In genomic region chr17:56305156-56305555, GRCm38 (mm10) we compare ENCODE assay signal across 10 mouse cellular contexts. TPM values are rescaled to one million over a fixed set of nuclear protein-coding genes. Genes with fewer than 3 reads are reported as not detected.
DNase-seq lines count a peak whose midpoint lies in the region; ATAC-seq and TF ChIP-seq lines count a peak whose summit lies in the region.
"Had no signal": no experiment of that assay in that cellular context is flagged by ENCODE, and none has a peak within 500 bp of the region (broad histone marks: within the 10 kb centered on the region; RNA-seq: fewer than 3 reads in every experiment).

No protein-coding gene starts in this region.

- H3K27ac ChIP-seq in kidney, embryonic 16.5 days (ENCODE audit: low read length) = peak overlapping the region; percentile 2; the same call in 1 of the 2 replicates
- H3K27ac ChIP-seq in bone marrow macrophage, adult 2 months (ENCODE audit: insufficient read depth, low read depth, low read length) = no peak overlapping the region
- no peak overlapping the region for H3K27ac ChIP-seq in hindbrain, embryonic 13.5 days
- peak overlapping the region; percentile 54; the same call in 1 of the 2 replicates for H3K27ac ChIP-seq in midbrain, embryonic 12.5 days (replicated peaks)
- H3K27ac ChIP-seq in cerebellum, adult 2 months (ENCODE audit: insufficient read depth, low read length) = no peak overlapping the region

- no peak for ATAC-seq in kidney, embryonic 16.5 days (ENCODE audit: low FRiP score, low TSS enrichment)
- ATAC-seq in hindbrain, embryonic 13.5 days (ENCODE audit: low FRiP score) = no peak
- ATAC-seq in midbrain, embryonic 12.5 days (ENCODE audit: low FRiP score, low read depth) = no peak

- 28% methylated on average over 9 of the region's 9 CpGs for WGBS in kidney, embryonic 16.5 days
- WGBS in hindbrain, embryonic 13.5 days = 31% methylated on average over 9 of the region's 9 CpGs
- WGBS in midbrain, embryonic 12.5 days = 26% methylated on average over 9 of the region's 9 CpGs
- 33% methylated on average over 9 of the region's 9 CpGs for WGBS in cerebellum, adult 2 months

- DNase-seq in kidney, adult 18-20 months = no peak
- no peak for DNase-seq in left cerebral cortex, adult 9 months (ENCODE audit: low spot score in 2 of 2)
- DNase-seq in cerebellum, adult 2 months = no peak
- DNase-seq in adrenal gland, adult 18-20 months (ENCODE audit: low spot score in 2 of 2) = no peak

- TF ChIP-seq POLR2A in bone marrow macrophage, adult 2 months (IDR thresholded peaks at IDR 0.05; ENCODE audit: borderline replicate concordance, low read depth, low read length) = no peak
- TF ChIP-seq POLR2A in cerebellum, adult 2 months (IDR thresholded peaks at IDR 0.05; ENCODE audit: borderline replicate concordance, insufficient read depth, low read length) = no peak

- H3K4me2 ChIP-seq in kidney, embryonic 16.5 days (replicated peaks; ENCODE audit: low read depth, low read length) = peak overlapping the region; percentile 98
- peak overlapping the region; percentile 87 for H3K4me2 ChIP-seq in hindbrain, embryonic 13.5 days
- peak overlapping the region; percentile 93 for H3K4me2 ChIP-seq in midbrain, embryonic 12.5 days (replicated peaks)

- no peak for TF ChIP-seq CTCF in bone marrow macrophage, adult 2 months (IDR thresholded peaks at IDR 0.05; ENCODE audit: low read depth, low read length)
- no peak for TF ChIP-seq CTCF in cerebellum, adult 2 months (IDR thresholded peaks at IDR 0.05; ENCODE audit: borderline replicate concordance, insufficient read depth, low read depth, low read length)

- peak overlapping the region; percentile 78 for H3K9ac ChIP-seq in kidney, embryonic 16.5 days (replicated peaks; ENCODE audit: low read length)
- H3K9ac ChIP-seq in hindbrain, embryonic 13.5 days = peak overlapping the region; percentile 74
- H3K9ac ChIP-seq in midbrain, embryonic 12.5 days (replicated peaks) = peak overlapping the region; percentile 72

- H3K4me3 ChIP-seq in kidney, embryonic 16.5 days (ENCODE audit: low read length) = peak overlapping the region; percentile 74
- peak overlapping the region; percentile 85; the same call in 1 of the 2 replicates for H3K4me3 ChIP-seq in bone marrow macrophage, adult 2 months (ENCODE audit: insufficient read depth, low read length)
- H3K4me3 ChIP-seq in hindbrain, embryonic 13.5 days = peak overlapping the region; percentile 74
- H3K4me3 ChIP-seq in midbrain, embryonic 12.5 days = peak overlapping the region; percentile 85
- no peak overlapping the region for H3K4me3 ChIP-seq in cerebellum, adult 2 months (replicated peaks; ENCODE audit: insufficient read depth, low read depth, low read length)

- H3K36me3 ChIP-seq in kidney, embryonic 16.5 days (ENCODE audit: insufficient read depth, low read length) = peaks cover 37% of the 10 kb centered on the region
- peaks cover 7% of the 10 kb centered on the region; the same call in 1 of the 2 replicates for H3K36me3 ChIP-seq in hindbrain, embryonic 13.5 days
- H3K36me3 ChIP-seq in midbrain, embryonic 12.5 days = peaks cover 38% of the 10 kb centered on the region

- H3K9me3 ChIP-seq in kidney, embryonic 16.5 days (ENCODE audit: low read length) = no peaks in the 10 kb centered on the region
- H3K9me3 ChIP-seq in hindbrain, embryonic 13.5 days = no peaks in the 10 kb centered on the region
- no peaks in the 10 kb centered on the region for H3K9me3 ChIP-seq in midbrain, embryonic 12.5 days

- no peaks in the 10 kb centered on the region for H3K27me3 ChIP-seq in kidney, embryonic 16.5 days (ENCODE audit: insufficient read depth, low read length)
- peaks cover 7% of the 10 kb centered on the region; the same call in 1 of the 2 replicates for H3K27me3 ChIP-seq in hindbrain, embryonic 13.5 days
- no peaks in the 10 kb centered on the region for H3K27me3 ChIP-seq in midbrain, embryonic 12.5 days
- no peaks in the 10 kb centered on the region for H3K27me3 ChIP-seq in cerebellum, adult 2 months (ENCODE audit: control insufficient read depth, insufficient read depth, low read length)

- peaks cover 53% of the 10 kb centered on the region for H3K4me1 ChIP-seq in kidney, embryonic 16.5 days (ENCODE audit: insufficient read depth, low read length)
- peaks cover 6% of the 10 kb centered on the region for H3K4me1 ChIP-seq in bone marrow macrophage, adult 2 months (ENCODE audit: control insufficient read depth, insufficient read depth, low read length)
- peaks cover 39% of the 10 kb centered on the region for H3K4me1 ChIP-seq in hindbrain, embryonic 13.5 days (replicated peaks)
- H3K4me1 ChIP-seq in midbrain, embryonic 12.5 days = peaks cover 49% of the 10 kb centered on the region
- H3K4me1 ChIP-seq in cerebellum, adult 2 months (ENCODE audit: control insufficient read depth, insufficient read depth, low read length) = no peaks in the 10 kb centered on the region

RNA-seq across cellular contexts. Expression of gene Uhrf1, which starts 2.0 kb away (rescaled TPM):
- 170 and 179 TPM in 2 replicates for polyA plus RNA-seq in kidney, embryonic 16.5 days (2015; fragmentation: Nextera tagmentation; extraction: Ambion mirVana)
- polyA plus RNA-seq in bone marrow macrophage, adult 2 months (2012; ENCODE audit: insufficient read depth, insufficient read length, missing spikeins) = 23.9 and 29.3 TPM in 2 replicates
- polyA plus RNA-seq in hindbrain, embryonic 13.5 days (2015; fragmentation: Nextera tagmentation; extraction: Ambion mirVana) = 27.1 and 29.6 TPM in 2 replicates
- polyA plus RNA-seq in midbrain, embryonic 12.5 days (2016; fragmentation: Nextera tagmentation; extraction: Ambion mirVana) = 161 and 166 TPM in 2 replicates
- polyA plus RNA-seq in cerebellum, adult 2 months (2012; rRNA removed) = 0.65 and 0.71 TPM in 2 replicates
- 1 to 10 TPM; 1.8 to 3.1 TPM for total RNA-seq in adrenal gland, adult 18-20 months (2021)

RNA-seq across cellular contexts. Expression of gene Arrdc5, which starts 5.1 kb away (rescaled TPM):
- polyA plus RNA-seq in kidney, embryonic 16.5 days (2015; fragmentation: Nextera tagmentation; extraction: Ambion mirVana) = not detected in 2 replicates
- polyA plus RNA-seq in bone marrow macrophage, adult 2 months (2012; ENCODE audit: insufficient read depth, insufficient read length, missing spikeins) = not detected in 2 replicates
- polyA plus RNA-seq in hindbrain, embryonic 13.5 days (2015; fragmentation: Nextera tagmentation; extraction: Ambion mirVana) = not detected in 2 replicates
- not detected in 2 replicates for polyA plus RNA-seq in midbrain, embryonic 12.5 days (2016; fragmentation: Nextera tagmentation; extraction: Ambion mirVana)
- not detected in 2 replicates for polyA plus RNA-seq in cerebellum, adult 2 months (2012; rRNA removed)
- not detected for total RNA-seq in adrenal gland, adult 18-20 months (2021)
- total RNA-seq: layer of hippocampus, adult 8-10 months had no signal
- polyA plus RNA-seq: cortical plate, adult 2 months had no signal

RNA-seq across cellular contexts. Expression of gene Plin3, which starts 12.5 kb away (rescaled TPM):
- 87.5 and 106 TPM in 2 replicates for polyA plus RNA-seq in kidney, embryonic 16.5 days (2015; fragmentation: Nextera tagmentation; extraction: Ambion mirVana)
- polyA plus RNA-seq in bone marrow macrophage, adult 2 months (2012; ENCODE audit: insufficient read depth, insufficient read length, missing spikeins) = 40.4 and 44.1 TPM in 2 replicates
- polyA plus RNA-seq in hindbrain, embryonic 13.5 days (2015; fragmentation: Nextera tagmentation; extraction: Ambion mirVana) = 20.0 and 23.5 TPM in 2 replicates
- 28.9 and 29.0 TPM in 2 replicates for polyA plus RNA-seq in midbrain, embryonic 12.5 days (2016; fragmentation: Nextera tagmentation; extraction: Ambion mirVana)
- polyA plus RNA-seq in cerebellum, adult 2 months (2012; rRNA removed) = 15.6 and 20.9 TPM in 2 replicates
- 10 to 100 TPM; 66.0 to 84.7 TPM for total RNA-seq in adrenal gland, adult 18-20 months (2021)

RNA-seq across cellular contexts. Expression of gene Kdm4b, which starts 20.7 kb away (rescaled TPM):
- polyA plus RNA-seq in kidney, embryonic 16.5 days (2015; fragmentation: Nextera tagmentation; extraction: Ambion mirVana) = 37.7 and 39.1 TPM in 2 replicates
- 13.2 and 17.3 TPM in 2 replicates for polyA plus RNA-seq in bone marrow macrophage, adult 2 months (2012; ENCODE audit: insufficient read depth, insufficient read length, missing spikeins)
- polyA plus RNA-seq in hindbrain, embryonic 13.5 days (2015; fragmentation: Nextera tagmentation; extraction: Ambion mirVana) = 66.0 and 66.7 TPM in 2 replicates
- polyA plus RNA-seq in midbrain, embryonic 12.5 days (2016; fragmentation: Nextera tagmentation; extraction: Ambion mirVana) = 75.1 and 80.4 TPM in 2 replicates
- polyA plus RNA-seq in cerebellum, adult 2 months (2012; rRNA removed) = 45.8 and 50.9 TPM in 2 replicates
- total RNA-seq in adrenal gland, adult 18-20 months (2021) = 10 to 100 TPM; 31.9 to 39.9 TPM

RNA-seq across cellular contexts. Expression of gene Ticam1, which starts 28.6 kb away (rescaled TPM):
- polyA plus RNA-seq in kidney, embryonic 16.5 days (2015; fragmentation: Nextera tagmentation; extraction: Ambion mirVana) = 7.3 and 10.3 TPM in 2 replicates
- polyA plus RNA-seq in bone marrow macrophage, adult 2 months (2012; ENCODE audit: insufficient read depth, insufficient read length, missing spikeins) = 13.5 and 17.6 TPM in 2 replicates
- polyA plus RNA-seq in hindbrain, embryonic 13.5 days (2015; fragmentation: Nextera tagmentation; extraction: Ambion mirVana) = 1.3 and 1.4 TPM in 2 replicates
- polyA plus RNA-seq in midbrain, embryonic 12.5 days (2016; fragmentation: Nextera tagmentation; extraction: Ambion mirVana) = 1.7 TPM in 2 replicates
- polyA plus RNA-seq in cerebellum, adult 2 months (2012; rRNA removed) = 4.5 and 4.7 TPM in 2 replicates
- total RNA-seq in adrenal gland, adult 18-20 months (2021) = 10 to 100 TPM; 23.1 to 26.7 TPM

Comparison
In these comparisons a context has a peak if more than half of its experiments do, and no peak if none do; other contexts are left out.
1. H3K27ac ChIP-seq: peak in kidney, embryonic 16.5 days (single experiment) and midbrain, embryonic 12.5 days (single experiment); none in bone marrow macrophage, adult 2 months (single experiment), hindbrain, embryonic 13.5 days (single experiment) and cerebellum, adult 2 months (single experiment).
2. RNA of gene Uhrf1, which starts 2.0 kb away (polyA plus RNA-seq): 170 to 179 TPM in kidney, embryonic 16.5 days, 161 to 166 TPM in midbrain, embryonic 12.5 days, 23.9 to 29.3 TPM in bone marrow macrophage, adult 2 months and 27.1 to 29.6 TPM in hindbrain, embryonic 13.5 days; 0.65 to 0.71 TPM in cerebellum, adult 2 months; every median in the first group is over 10 times any median in the second.
3. Peak in every context shown above with its lines, with median percentiles within 50 percentile points of each other: H3K4me2 ChIP-seq and H3K9ac ChIP-seq.